Mouse (Mus musculus): ENCODE measurements around the gene Hspe1. TPM values are rescaled to one million over a fixed set of nuclear protein-coding genes. Genes with fewer than 3 reads are reported as not detected.

The Hspe1 gene
- total RNA-seq, 2 experiments from 2014 or later: 95.2 to 98.3 TPM

DNA sequence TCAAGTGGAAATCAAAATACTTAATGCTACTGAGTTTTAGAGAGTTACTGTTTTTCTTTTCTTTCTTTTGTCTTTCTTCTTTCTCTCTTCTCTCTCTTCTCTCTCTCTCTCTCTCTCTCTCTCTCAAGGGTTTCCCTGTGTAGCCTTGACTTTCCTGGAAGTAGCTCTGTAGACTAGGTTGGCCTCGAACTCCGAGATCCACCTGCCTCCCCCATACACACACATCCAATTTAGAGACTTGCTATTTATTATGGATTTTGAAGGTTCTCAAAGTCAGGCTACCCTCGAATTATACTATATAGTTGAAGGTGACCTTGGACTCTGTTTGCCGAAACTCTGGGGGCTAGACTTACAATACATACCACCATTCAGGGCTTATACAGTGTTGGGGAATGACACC is 44.4 kb downstream of the Hspe1 start:
- no peak for DNase-seq (ENCODE audit: low spot score in 2 of 2)

DNA sequence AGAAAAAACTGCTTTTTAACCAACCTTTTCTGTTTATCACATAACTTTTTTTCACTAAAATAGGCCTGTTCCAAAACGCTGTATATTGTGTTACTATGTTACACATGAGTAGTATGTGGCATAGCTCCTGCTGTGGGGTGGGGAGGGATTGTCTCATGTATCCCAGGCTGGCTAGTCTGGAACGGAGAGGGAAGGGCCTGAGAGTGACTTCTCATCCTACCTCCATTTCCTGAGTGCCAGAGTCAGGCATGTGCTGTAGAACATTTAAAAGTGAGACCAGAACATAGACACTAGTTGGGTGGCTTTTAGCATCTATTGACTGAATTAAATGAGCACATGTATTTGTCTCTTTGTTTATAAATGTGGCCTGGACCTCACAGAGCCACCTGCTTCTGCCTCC is 45.2 kb downstream of the Hspe1 start:
- no peak for DNase-seq (ENCODE audit: low spot score in 2 of 2)

GRCm38 (mm10) chr1:55134301-55134700 is 46.4 kb downstream of the Hspe1 start:
- DNase-seq (ENCODE audit: low spot score in 2 of 2): no peak

DNA sequence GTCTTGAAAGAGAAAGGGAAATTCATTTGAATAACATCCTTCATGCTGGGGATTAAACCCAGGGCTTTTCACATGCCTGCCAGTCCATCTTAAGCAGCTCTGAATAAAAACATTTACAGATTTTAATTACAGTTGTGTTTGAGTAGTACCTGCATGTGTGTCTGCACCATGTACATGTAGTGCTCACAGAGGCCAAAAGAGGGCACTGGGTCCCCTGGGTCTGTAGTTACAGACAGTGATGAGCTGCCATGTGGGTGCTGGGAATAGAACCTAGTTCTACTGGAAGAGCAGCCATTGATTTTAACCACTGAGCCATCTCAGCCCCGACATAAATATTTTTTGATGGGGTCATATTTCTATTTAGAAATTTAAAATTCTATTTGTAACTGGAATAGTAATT is 47.9 kb downstream of the Hspe1 start:
- no peak for DNase-seq (ENCODE audit: low spot score in 2 of 2)

Other genes starting within 250 kb of the Hspe1 start
- gene Ankrd44, start 161.7 kb upstream of the Hspe1 start, total RNA-seq (2021): 10 to 100 TPM; 24.3 to 26.0 TPM
- gene Sf3b1, start 60.7 kb upstream of the Hspe1 start, total RNA-seq (2021): 100 to 1,000 TPM; 142 to 175 TPM
- 10 to 100 TPM; 19.8 to 22.6 TPM for gene Coq10b, start 35.4 kb upstream of the Hspe1 start, total RNA-seq (2021)
- gene Hspd1, start 111 bp downstream of the Hspe1 start, total RNA-seq (2021): 100 to 1,000 TPM; 173 to 192 TPM
- 10 to 100 TPM; 63.3 to 67.0 TPM for gene Mob4, start 43.1 kb downstream of the Hspe1 start, total RNA-seq (2021)
- gene Rftn2, start 138.7 kb downstream of the Hspe1 start, total RNA-seq (2021): 10 to 100 TPM; 29.6 to 31.8 TPM
- gene Mars2, start 149.0 kb downstream of the Hspe1 start, total RNA-seq (2021): 10 to 100 TPM; 10.6 TPM

Measured in layer of hippocampus, postnatal 14 days (tissue).